Mouse (Mus musculus): ENCODE measurements at regions not wholly inside any gene's neighbourhood (a gene's known extent, or its start where the extent isn't known, plus 50 kb on each side); places are given as distances from the start of the nearest gene placed in this dataset.
A peak's percentile ranks its signal among the peaks of the same experiment; 100 is the strongest.

DNA sequence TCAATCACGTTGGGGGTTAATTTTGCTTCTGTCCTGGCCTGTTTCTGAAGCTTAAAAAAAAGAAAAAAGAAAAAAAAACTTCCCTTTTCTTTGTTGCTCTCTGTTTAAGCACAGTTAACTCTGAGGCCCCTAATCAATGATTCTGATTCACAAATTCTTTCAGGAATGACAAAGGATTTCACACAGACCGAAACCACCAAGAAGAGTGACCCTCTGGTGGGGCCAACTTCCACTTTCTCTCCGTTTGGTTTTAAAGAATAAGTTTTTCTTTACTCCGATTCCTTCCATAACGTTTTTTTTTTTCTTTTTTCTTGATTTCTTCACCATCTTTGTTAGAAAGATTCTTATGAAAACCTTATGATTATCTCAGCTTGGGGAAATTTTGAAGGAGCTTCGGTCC is 71.5 kb upstream of the Sall4 start:
- ATAC-seq (ENCODE audit: insufficient read depth): no peak
- Histone ChIP-seq H3K27me3 (ENCODE audit: control insufficient read depth, insufficient read depth, low read length) (peaks cover 39% of the 10 kb centered on the region), H3K9ac (replicated peaks) (no peak overlapping the region), H3K27ac (no peak overlapping the region), H3K4me2 (ENCODE audit: low read depth) (peak overlapping the region; percentile 51), H3K36me3 (replicated peaks; ENCODE audit: control insufficient read depth, insufficient read depth, low read depth) (no peaks in the 10 kb centered on the region), H3K9me3 (ENCODE audit: control insufficient read depth, low read length) (no peaks in the 10 kb centered on the region), H3K4me1 (replicated peaks; ENCODE audit: control insufficient read depth in 2 of 2, insufficient read depth in 2 of 2, low read length in 1 of 2) (peaks cover 0 to 5% of the 10 kb centered on the region in 2 experiments; a peak in 2 of 4 replicates), H3K4me3 (ENCODE audit: insufficient read depth in 1 of 2, low read depth in 2 of 2, low read length in 2 of 2) (no peak overlapping the region)
- DNase-seq (ENCODE audit: low read depth in 3 of 3, low spot score in 3 of 3): no peak
- TF ChIP-seq CTCF (IDR thresholded peaks at IDR 0.05; ENCODE audit: low read depth) (no peak), EP300 (IDR thresholded peaks at IDR 0.05; ENCODE audit: low read depth) (no peak)
- 12% methylated on average over 6 of the region's 6 CpGs for WGBS (ENCODE audit: insufficient replicate concordance)

DNA sequence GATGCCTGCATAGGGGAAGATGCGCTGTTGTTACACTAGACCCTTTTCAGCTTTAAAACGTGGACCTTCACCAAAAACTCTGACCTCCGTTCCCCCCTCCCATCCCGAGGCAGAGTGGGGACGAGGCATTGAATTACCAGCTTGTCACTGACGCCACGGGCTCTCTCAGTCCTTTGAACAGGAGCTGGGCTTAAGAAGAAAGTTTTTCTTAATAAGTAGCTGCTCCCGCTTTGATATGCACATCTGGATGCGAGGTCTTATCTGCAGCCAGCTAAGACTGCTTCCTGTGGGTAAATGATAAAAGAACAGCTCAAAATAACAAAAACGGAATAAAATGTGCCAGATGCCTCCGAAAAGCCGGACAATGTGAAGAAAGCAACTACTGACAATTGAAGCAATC is 70.9 kb upstream of the Sall4 start:
- H3K9me3 ChIP-seq (ENCODE audit: control insufficient read depth, low read length): no peaks in the 10 kb centered on the region
- ATAC-seq (ENCODE audit: insufficient read depth) (no peak), DNase-seq (ENCODE audit: low read depth in 3 of 3, low spot score in 3 of 3) (peak in 1 of 3 experiments; percentile 22)
- H3K27me3 ChIP-seq (ENCODE audit: control insufficient read depth, insufficient read depth, low read length): peaks cover 39% of the 10 kb centered on the region
- peak overlapping the region; percentile 1; the same call in 1 of the 2 replicates for H3K4me2 ChIP-seq (ENCODE audit: low read depth)
- no peak overlapping the region for H3K27ac ChIP-seq
- H3K36me3 ChIP-seq (replicated peaks; ENCODE audit: control insufficient read depth, insufficient read depth, low read depth): no peaks in the 10 kb centered on the region
- H3K4me3 ChIP-seq (ENCODE audit: insufficient read depth in 1 of 2, low read depth in 2 of 2, low read length in 2 of 2): no peak overlapping the region
- peaks cover 0 to 5% of the 10 kb centered on the region in 2 experiments; a peak in 2 of 4 replicates for H3K4me1 ChIP-seq (replicated peaks; ENCODE audit: control insufficient read depth in 2 of 2, insufficient read depth in 2 of 2, low read length in 1 of 2)
- no peak overlapping the region for H3K9ac ChIP-seq (replicated peaks)
- 6% methylated on average over 12 of the region's 12 CpGs for WGBS (ENCODE audit: insufficient replicate concordance)
- TF ChIP-seq CTCF (IDR thresholded peaks at IDR 0.05; ENCODE audit: low read depth) (no peak), EP300 (IDR thresholded peaks at IDR 0.05; ENCODE audit: low read depth) (peak; percentile 28; the same call in 1 of the 2 replicates)

DNA sequence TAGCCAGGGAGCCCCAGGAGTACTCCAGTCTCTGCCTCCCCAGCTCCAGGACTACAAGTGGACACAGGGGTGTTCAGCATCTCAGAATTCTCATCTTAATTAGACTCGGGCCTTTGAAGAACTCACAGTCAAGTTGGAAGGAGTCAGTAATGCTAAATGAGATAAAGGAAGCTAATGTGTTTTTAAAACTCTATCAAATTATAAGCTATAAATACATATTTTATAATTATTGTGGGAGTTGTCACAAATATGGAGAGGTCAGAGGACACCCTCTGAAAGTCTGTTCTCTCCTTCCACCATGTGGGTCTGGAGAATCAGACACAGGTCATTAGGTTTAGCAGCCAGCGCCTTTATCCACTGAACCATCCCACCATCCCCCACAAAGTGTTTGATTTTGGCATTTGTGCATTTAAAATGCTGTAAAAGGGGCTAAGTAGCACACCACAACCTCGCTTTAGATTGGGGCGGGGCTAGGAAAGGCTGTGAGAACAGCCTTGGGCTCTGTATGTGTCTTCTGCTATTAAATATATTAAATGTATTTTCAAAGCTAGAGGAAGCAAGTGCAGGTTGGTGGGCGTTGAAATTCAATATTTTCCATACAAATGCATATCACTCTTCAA is 70.3 kb upstream of the Sall4 start:
- Histone ChIP-seq H3K9ac (replicated peaks) (no peak overlapping the region), H3K9me3 (ENCODE audit: control insufficient read depth, low read length) (no peaks in the 10 kb centered on the region), H3K27ac (no peak overlapping the region), H3K4me2 (ENCODE audit: low read depth) (no peak overlapping the region), H3K27me3 (ENCODE audit: control insufficient read depth, insufficient read depth, low read length) (peaks cover 35% of the 10 kb centered on the region), H3K4me1 (replicated peaks; ENCODE audit: control insufficient read depth in 2 of 2, insufficient read depth in 2 of 2, low read length in 1 of 2) (peaks cover 0 to 5% of the 10 kb centered on the region in 2 experiments; a peak in 2 of 4 replicates), H3K36me3 (replicated peaks; ENCODE audit: control insufficient read depth, insufficient read depth, low read depth) (no peaks in the 10 kb centered on the region), H3K4me3 (ENCODE audit: insufficient read depth in 1 of 2, low read depth in 2 of 2, low read length in 2 of 2) (no peak overlapping the region)
- DNase-seq (ENCODE audit: low read depth in 3 of 3, low spot score in 3 of 3) (no peak), ATAC-seq (ENCODE audit: insufficient read depth) (no peak)
- no peak for TF ChIP-seq EP300 (IDR thresholded peaks at IDR 0.05; ENCODE audit: low read depth)
- no peak for TF ChIP-seq CTCF (IDR thresholded peaks at IDR 0.05; ENCODE audit: low read depth)
- 42% methylated on average over 5 of the region's 5 CpGs for WGBS (ENCODE audit: insufficient replicate concordance)

DNA sequence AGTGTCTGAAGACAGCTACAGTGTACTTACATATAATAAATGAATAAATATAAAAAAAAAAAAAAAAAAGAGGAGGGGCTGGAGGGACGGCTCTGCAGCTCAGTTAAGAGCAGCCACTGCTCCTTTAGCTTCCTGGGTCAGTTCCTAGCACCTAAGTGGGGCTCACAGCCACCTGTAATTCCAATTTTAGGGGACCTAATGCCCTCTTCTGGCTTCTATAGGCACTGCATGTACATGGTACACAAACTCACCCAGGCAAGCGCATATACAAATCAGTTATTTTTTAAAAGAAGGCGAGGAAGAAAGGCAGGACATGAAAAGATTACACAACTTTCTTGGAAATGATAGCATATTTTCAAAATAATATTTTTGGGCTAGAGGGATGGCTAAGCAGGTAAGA is 67.0 kb upstream of the Sall4 start:
- WGBS (ENCODE audit: insufficient replicate concordance): 83% methylated on average over 3 of the region's 3 CpGs
- peaks cover 0 to 5% of the 10 kb centered on the region in 2 experiments; a peak in 2 of 4 replicates for H3K4me1 ChIP-seq (replicated peaks; ENCODE audit: control insufficient read depth in 2 of 2, insufficient read depth in 2 of 2, low read length in 1 of 2)
- H3K36me3 ChIP-seq (replicated peaks; ENCODE audit: control insufficient read depth, insufficient read depth, low read depth): no peaks in the 10 kb centered on the region
- H3K4me2 ChIP-seq (ENCODE audit: low read depth): no peak overlapping the region
- DNase-seq (ENCODE audit: low read depth in 3 of 3, low spot score in 3 of 3) (no peak), ATAC-seq (ENCODE audit: insufficient read depth) (no peak)
- H3K27ac ChIP-seq: no peak overlapping the region
- H3K9ac ChIP-seq (replicated peaks): no peak overlapping the region
- no peak overlapping the region for H3K4me3 ChIP-seq (ENCODE audit: insufficient read depth in 1 of 2, low read depth in 2 of 2, low read length in 2 of 2)
- H3K27me3 ChIP-seq (ENCODE audit: control insufficient read depth, insufficient read depth, low read length): peaks cover 5% of the 10 kb centered on the region
- no peak for TF ChIP-seq EP300 (IDR thresholded peaks at IDR 0.05; ENCODE audit: low read depth)
- no peak for TF ChIP-seq CTCF (IDR thresholded peaks at IDR 0.05; ENCODE audit: low read depth)
- no peaks in the 10 kb centered on the region for H3K9me3 ChIP-seq (ENCODE audit: control insufficient read depth, low read length)

DNA sequence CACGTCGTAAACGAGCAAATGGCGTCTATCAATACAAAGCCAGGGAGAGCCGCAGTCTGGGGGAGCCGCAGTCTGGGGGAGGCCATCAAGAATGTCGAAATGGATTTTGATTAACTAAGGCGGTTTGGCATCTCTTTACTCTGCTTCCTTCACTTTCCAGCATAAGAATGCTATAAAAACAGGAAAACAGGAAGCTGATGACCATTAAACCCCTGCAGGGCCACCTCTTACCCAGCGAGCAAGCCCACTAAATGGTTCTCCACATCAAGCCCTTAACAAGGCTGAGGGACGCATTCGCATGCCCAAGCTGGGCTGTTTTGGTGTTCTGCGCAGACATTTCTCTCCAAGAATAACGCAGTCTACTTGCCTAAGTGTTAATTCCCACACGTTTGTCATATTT is 64.0 kb upstream of the Sall4 start:
- Histone ChIP-seq H3K36me3 (replicated peaks; ENCODE audit: control insufficient read depth, insufficient read depth, low read depth) (no peaks in the 10 kb centered on the region), H3K4me2 (ENCODE audit: low read depth) (no peak overlapping the region), H3K27me3 (ENCODE audit: control insufficient read depth, insufficient read depth, low read length) (no peaks in the 10 kb centered on the region), H3K9ac (replicated peaks) (no peak overlapping the region), H3K4me3 (ENCODE audit: insufficient read depth in 1 of 2, low read depth in 2 of 2, low read length in 2 of 2) (no peak overlapping the region), H3K4me1 (replicated peaks; ENCODE audit: control insufficient read depth in 2 of 2, insufficient read depth in 2 of 2, low read length in 1 of 2) (no peaks in the 10 kb centered on the region), H3K9me3 (ENCODE audit: control insufficient read depth, low read length) (no peaks in the 10 kb centered on the region), H3K27ac (no peak overlapping the region)
- no peak for ATAC-seq (ENCODE audit: insufficient read depth)
- WGBS (ENCODE audit: insufficient replicate concordance): 36% methylated on average over 14 of the region's 14 CpGs
- TF ChIP-seq CTCF (IDR thresholded peaks at IDR 0.05; ENCODE audit: low read depth): no peak
- TF ChIP-seq EP300 (IDR thresholded peaks at IDR 0.05; ENCODE audit: low read depth): no peak
- no peak for DNase-seq (ENCODE audit: low read depth in 3 of 3, low spot score in 3 of 3)
